Mouse (Mus musculus) thymus, adult 2 months (tissue): ENCODE results near the gene Nkx2-4. TPM values are rescaled to one million over a fixed set of nuclear protein-coding genes. Genes with fewer than 3 reads are reported as not detected.

ENCODE experiments used
- DNase-seq: peaks from one replicate; pipeline ENCODE4 v3.0.0; 2021
- H3K27ac ChIP-seq: fragments of 200-500 bp; 2 replicates; pipeline ENCODE4 v1.5.1; 2012; ENCODE audit warnings: low read length, control low read depth; ENCODE audit not compliant: control insufficient read depth, insufficient read depth
- H3K27me3 ChIP-seq: fragments of 200-500 bp; 2 replicates; pipeline ENCODE4 v1.6.1; 2012; ENCODE audit warnings: mild to moderate bottlenecking, low read length, moderate library complexity, mixed read lengths; ENCODE audit not compliant: control insufficient read depth, insufficient read depth
- H3K36me3 ChIP-seq: fragments of 200-500 bp; 2 replicates; pipeline ENCODE4 v1.6.1; 2012; ENCODE audit warnings: mild to moderate bottlenecking, low read length, moderate library complexity; ENCODE audit not compliant: control insufficient read depth, insufficient read depth
- H3K4me1 ChIP-seq: fragments of 200-500 bp; replicated peaks from 2 replicates; pipeline ENCODE4 v1.6.1; 2012; ENCODE audit warnings: low read length; ENCODE audit not compliant: control insufficient read depth, insufficient read depth
- H3K4me3 ChIP-seq: fragments of 200-500 bp; 2 replicates; pipeline ENCODE4 v1.5.1; 2012; ENCODE audit warnings: mild to moderate bottlenecking, low read length, control low read depth, moderate library complexity; ENCODE audit not compliant: control insufficient read depth, insufficient read depth
- CTCF ChIP-seq: fragments of 200-500 bp; IDR thresholded peaks from 2 replicates; pipeline ENCODE4 v1.5.1; 2012; ENCODE audit warnings: mild to moderate bottlenecking, control low read depth, low read length, moderate library complexity, borderline replicate concordance; ENCODE audit not compliant: control insufficient read depth, poor library complexity, insufficient read depth; ENCODE audit errors: extremely low read depth
- POLR2A ChIP-seq: fragments of 200-500 bp; IDR thresholded peaks from 2 replicates; pipeline ENCODE4 v1.6.1; 2012; ENCODE audit warnings: mild to moderate bottlenecking, low read length, control low read depth, moderate library complexity; ENCODE audit not compliant: control insufficient read depth, poor library complexity, insufficient read depth; ENCODE audit errors: extremely low read depth
- WGBS: fragments of 180-500 bp; shearing (Covaris S2); methylation state at CpG from one replicate; pipeline ENCODE4 v1.1.7; 2018; 5-methylcytosine and 5-hydroxymethylcytosine counted together
- polyA plus RNA-seq: library from polyadenylated mRNA; depleted of rRNA; stranded (reverse); fragments of >200 nt; gene quantifications from 2 replicates; pipeline ENCODE4 v1.2.3, GENCODE M21; 2012

Gene Nkx2-4
- polyA plus RNA-seq, 1 experiment, result 0.19 TPM

GRCm38 (mm10) chr2:147083471-147084365 is 1.5 kb downstream of the Nkx2-4 start:
- Histone ChIP-seq H3K27ac (no peak overlapping the region), H3K36me3 (no peaks in the 10 kb centered on the region), H3K27me3 (peaks cover 23% of the 10 kb centered on the region), H3K4me3 (no peak overlapping the region), H3K4me1 (peaks cover 13% of the 10 kb centered on the region)
- DNase-seq, result peak; percentile 18
- 4% methylated on average over 72 of the region's 72 CpGs for WGBS
- no peak for TF ChIP-seq POLR2A
- no peak for TF ChIP-seq CTCF

- Histone ChIP-seq H3K4me3 (no peak overlapping the region), H3K36me3 (peaks cover 2% of the 10 kb centered on the region; the same call in 1 of the 2 replicates), H3K27ac (no peak overlapping the region), H3K27me3 (peaks cover 23% of the 10 kb centered on the region), H3K4me1 (peaks cover 13% of the 10 kb centered on the region)
- TF ChIP-seq POLR2A (no peak), CTCF (no peak)
- WGBS, result 75% methylated on average over 4 of the region's 4 CpGs
- DNase-seq, result no peak
Observed at GRCm38 (mm10) chr2:147082391-147082790, 2.9 kb downstream of the Nkx2-4 start.

- WGBS, result over 99% methylated on average over 4 of the region's 4 CpGs
- TF ChIP-seq POLR2A (no peak), CTCF (no peak)
- Histone ChIP-seq H3K4me1 (no peaks in the 10 kb centered on the region), H3K27ac (no peak overlapping the region), H3K27me3 (no peaks in the 10 kb centered on the region), H3K4me3 (no peak overlapping the region), H3K36me3 (peaks cover 47% of the 10 kb centered on the region)
- no peak for DNase-seq
Observed at GRCm38 (mm10) chr2:147074399-147074798, 10.8 kb downstream of the Nkx2-4 start.

- H3K27ac ChIP-seq, result no peak overlapping the region
- 96% methylated on average over 2 of the region's 2 CpGs for WGBS
- peaks cover 52% of the 10 kb centered on the region for H3K36me3 ChIP-seq
- no peaks in the 10 kb centered on the region for H3K27me3 ChIP-seq
- no peak for DNase-seq
- no peaks in the 10 kb centered on the region for H3K4me1 ChIP-seq
- no peak overlapping the region for H3K4me3 ChIP-seq
- TF ChIP-seq POLR2A (no peak), CTCF (no peak)
Observed at GRCm38 (mm10) chr2:147073962-147074361, 11.3 kb downstream of the Nkx2-4 start.

GRCm38 (mm10) chr2:147070305-147070704 is 14.9 kb downstream of the Nkx2-4 start:
- WGBS, result 87% methylated on average over 1 of the region's 1 CpGs
- Histone ChIP-seq H3K4me3 (no peak overlapping the region), H3K27me3 (no peaks in the 10 kb centered on the region), H3K36me3 (peaks cover 40% of the 10 kb centered on the region), H3K27ac (no peak overlapping the region), H3K4me1 (no peaks in the 10 kb centered on the region)
- TF ChIP-seq POLR2A, result no peak
- no peak for DNase-seq

- no peaks in the 10 kb centered on the region for H3K4me1 ChIP-seq
- no peak overlapping the region for H3K4me3 ChIP-seq
- TF ChIP-seq CTCF (no peak), POLR2A (no peak)
- no peak for DNase-seq
- peaks cover 41% of the 10 kb centered on the region for H3K36me3 ChIP-seq
- H3K27ac ChIP-seq, result no peak overlapping the region
- 95% methylated on average over 1 of the region's 1 CpGs for WGBS
- H3K27me3 ChIP-seq, result no peaks in the 10 kb centered on the region
Observed at GRCm38 (mm10) chr2:147069077-147069476, 16.2 kb downstream of the Nkx2-4 start.

- Histone ChIP-seq H3K4me3 (no peak overlapping the region), H3K27ac (no peak overlapping the region), H3K4me1 (no peaks in the 10 kb centered on the region), H3K36me3 (peaks cover 49% of the 10 kb centered on the region), H3K27me3 (no peaks in the 10 kb centered on the region)
- DNase-seq, result no peak
- 98% methylated on average over 1 of the region's 1 CpGs for WGBS
- TF ChIP-seq CTCF (no peak), POLR2A (no peak)
Observed at GRCm38 (mm10) chr2:147067480-147068246, 17.6 kb downstream of the Nkx2-4 start.
